Comparison of ENCODE assay signal across 25 mouse cellular contexts in genomic region chr8:89838494-89838893, GRCm38 (mm10).
A peak's percentile ranks its signal among the peaks of the same experiment; 100 is the strongest.
DNase-seq lines count a peak whose midpoint lies in the region; ATAC-seq and TF ChIP-seq lines count a peak whose summit lies in the region.
"Had no signal": no experiment of that assay in that cellular context is flagged by ENCODE, and none has a peak within 500 bp of the region (broad histone marks: within the 10 kb centered on the region; RNA-seq: fewer than 3 reads in every experiment).

No protein-coding gene starts in this region.

- WGBS in embryonic facial prominence, embryonic 14.5 days = 54% methylated on average over 5 of the region's 5 CpGs
- WGBS in embryonic facial prominence, embryonic 10.5 days = 78% methylated on average over 5 of the region's 5 CpGs
- WGBS in limb, embryonic 14.5 days = 65% methylated on average over 5 of the region's 5 CpGs
- WGBS in limb, embryonic 10.5 days = 83% methylated on average over 5 of the region's 5 CpGs

- H3K4me3 ChIP-seq in embryonic facial prominence, embryonic 14.5 days (ENCODE audit: low read depth, low read length) = no peak overlapping the region
- no peak overlapping the region for H3K4me3 ChIP-seq in embryonic facial prominence, embryonic 10.5 days
- no peak overlapping the region for H3K4me3 ChIP-seq in limb, embryonic 14.5 days (replicated peaks; ENCODE audit: low read length)
- H3K4me3 ChIP-seq in limb, embryonic 10.5 days = no peak overlapping the region
- H3K4me3 ChIP-seq: embryonic facial prominence, embryonic 15.5 days; erythroblast, embryonic 14.5 days; forebrain, embryonic 15.5 days; heart, adult 2 months; heart, embryonic 15.5 days; hindbrain, embryonic 10.5 days had no signal

- no peaks in the 10 kb centered on the region for H3K9me3 ChIP-seq in embryonic facial prominence, embryonic 14.5 days (ENCODE audit: control insufficient read depth, low read length)
- H3K9me3 ChIP-seq in embryonic facial prominence, embryonic 10.5 days = no peaks in the 10 kb centered on the region
- no peaks in the 10 kb centered on the region for H3K9me3 ChIP-seq in limb, embryonic 14.5 days (ENCODE audit: control insufficient read depth, low read length)
- no peaks in the 10 kb centered on the region for H3K9me3 ChIP-seq in limb, embryonic 10.5 days (replicated peaks)
- H3K9me3 ChIP-seq: embryonic facial prominence, embryonic 15.5 days; forebrain, embryonic 15.5 days; heart, embryonic 15.5 days; hindbrain, embryonic 10.5 days had no signal

- peak; percentile 39 for DNase-seq in embryonic facial prominence, embryonic 14.5 days (ENCODE audit: low spot score)
- DNase-seq in embryonic facial prominence, embryonic 10.5 days (ENCODE audit: low spot score) = no peak
- DNase-seq in limb, embryonic 14.5 days (ENCODE audit: low spot score) = peak; percentile 9
- no peak for DNase-seq in limb, embryonic 10.5 days (ENCODE audit: low spot score)
- peak; percentile 72 for DNase-seq in Muller cell, postnatal 12 days (ENCODE audit: inconsistent ontology term)
- DNase-seq in gonadal fat pad, adult 2 months (ENCODE audit: low read depth) = peak; percentile 26
- DNase-seq in spleen, postnatal 4 days (ENCODE audit: low spot score in 2 of 2) = no peak
- DNase-seq: adrenal gland, postnatal 14 days; B cell, adult 2 months; cerebellum, adult 18-20 months; cerebellum, adult 9-11 months; cerebellum, postnatal 36 days; gastrocnemius, postnatal 36 days; heart, adult 2 months; heart, postnatal 14 days had no signal

- no peaks in the 10 kb centered on the region for H3K36me3 ChIP-seq in embryonic facial prominence, embryonic 14.5 days (ENCODE audit: control insufficient read depth, insufficient read depth, low read length)
- H3K36me3 ChIP-seq in embryonic facial prominence, embryonic 10.5 days (replicated peaks) = no peaks in the 10 kb centered on the region
- H3K36me3 ChIP-seq in limb, embryonic 14.5 days (ENCODE audit: control insufficient read depth, insufficient read depth, low read length) = no peaks in the 10 kb centered on the region
- H3K36me3 ChIP-seq in limb, embryonic 10.5 days = no peaks in the 10 kb centered on the region
- H3K36me3 ChIP-seq: embryonic facial prominence, embryonic 15.5 days; forebrain, embryonic 15.5 days; G1E; heart, embryonic 15.5 days; hindbrain, embryonic 10.5 days had no signal

- H3K27me3 ChIP-seq in embryonic facial prominence, embryonic 14.5 days (replicated peaks; ENCODE audit: control insufficient read depth, insufficient read depth, low read length) = no peaks in the 10 kb centered on the region
- no peaks in the 10 kb centered on the region for H3K27me3 ChIP-seq in embryonic facial prominence, embryonic 10.5 days (replicated peaks; ENCODE audit: low read depth, poor library complexity, severe bottlenecking)
- H3K27me3 ChIP-seq in limb, embryonic 14.5 days (ENCODE audit: control insufficient read depth, insufficient read depth, low read length) = no peaks in the 10 kb centered on the region
- no peaks in the 10 kb centered on the region for H3K27me3 ChIP-seq in limb, embryonic 10.5 days (ENCODE audit: low read depth, poor library complexity, severe bottlenecking)
- H3K27me3 ChIP-seq: embryonic facial prominence, embryonic 15.5 days; forebrain, embryonic 15.5 days; heart, embryonic 15.5 days had no signal

- no peak overlapping the region for H3K4me2 ChIP-seq in embryonic facial prominence, embryonic 14.5 days (ENCODE audit: low read depth, low read length)
- H3K4me2 ChIP-seq in limb, embryonic 14.5 days (replicated peaks; ENCODE audit: low read depth, low read length, severe bottlenecking) = no peak overlapping the region
- H3K4me2 ChIP-seq: embryonic facial prominence, embryonic 15.5 days; forebrain, embryonic 15.5 days; heart, embryonic 11.5 days; heart, embryonic 15.5 days; hindbrain, embryonic 14.5 days had no signal

- TF ChIP-seq POLR2A in limb, embryonic 14.5 days (IDR thresholded peaks at IDR 0.05; ENCODE audit: borderline replicate concordance, extremely low read depth, insufficient read depth, insufficient read length) = no peak

- no peaks in the 10 kb centered on the region for H3K4me1 ChIP-seq in embryonic facial prominence, embryonic 14.5 days (ENCODE audit: control insufficient read depth, insufficient read depth, low read length)
- H3K4me1 ChIP-seq in embryonic facial prominence, embryonic 10.5 days = no peaks in the 10 kb centered on the region
- no peaks in the 10 kb centered on the region for H3K4me1 ChIP-seq in limb, embryonic 14.5 days (ENCODE audit: control insufficient read depth, insufficient read depth, low read length)
- H3K4me1 ChIP-seq in limb, embryonic 10.5 days = no peaks in the 10 kb centered on the region
- H3K4me1 ChIP-seq: embryonic facial prominence, embryonic 15.5 days; forebrain, embryonic 15.5 days; heart, embryonic 15.5 days; hindbrain, embryonic 10.5 days had no signal

- no peak for ATAC-seq in embryonic facial prominence, embryonic 14.5 days (ENCODE audit: low read depth)
- no peak for ATAC-seq in limb, embryonic 14.5 days (ENCODE audit: low FRiP score, low read depth)
- ATAC-seq: activated CD4-positive, CD25-positive, alpha-beta regulatory T cell, adult 4 months; CD4-positive, CD25-positive, alpha-beta regulatory T cell, adult 4 months; forebrain, embryonic 15.5 days had no signal

- H3K9ac ChIP-seq in embryonic facial prominence, embryonic 14.5 days (ENCODE audit: low read depth, low read length) = no peak overlapping the region
- no peak overlapping the region for H3K9ac ChIP-seq in limb, embryonic 14.5 days (ENCODE audit: low read depth, low read length, severe bottlenecking)
- H3K9ac ChIP-seq: embryonic facial prominence, embryonic 15.5 days; forebrain, embryonic 15.5 days; heart, embryonic 15.5 days; hindbrain, embryonic 14.5 days had no signal

- no peak overlapping the region for H3K27ac ChIP-seq in embryonic facial prominence, embryonic 14.5 days (replicated peaks; ENCODE audit: low read depth, low read length)
- no peak overlapping the region for H3K27ac ChIP-seq in embryonic facial prominence, embryonic 10.5 days (replicated peaks)
- H3K27ac ChIP-seq in limb, embryonic 14.5 days (replicated peaks; ENCODE audit: low read depth, low read length) = no peak overlapping the region
- H3K27ac ChIP-seq in limb, embryonic 10.5 days = no peak overlapping the region
- H3K27ac ChIP-seq: embryonic facial prominence, embryonic 15.5 days; forebrain, embryonic 15.5 days; heart, adult 2 months; heart, embryonic 15.5 days; hindbrain, embryonic 10.5 days; hindbrain, embryonic 14.5 days had no signal

Comparison
In these comparisons a context has a peak if more than half of its experiments do, and no peak if none do; other contexts are left out.
1. DNase-seq: peak in embryonic facial prominence, embryonic 14.5 days (single experiment), limb, embryonic 14.5 days (single experiment), Muller cell, postnatal 12 days (single experiment) and gonadal fat pad, adult 2 months (single experiment); none in embryonic facial prominence, embryonic 10.5 days (single experiment), limb, embryonic 10.5 days (single experiment) and spleen, postnatal 4 days (0 of 2).